In genomic region chr16:21465868-21466267, GRCm38 (mm10) we compare ENCODE assay signal across 25 mouse cellular contexts. TPM values are rescaled to one million over a fixed set of nuclear protein-coding genes. Genes with fewer than 3 reads are reported as not detected.
DNase-seq lines count a peak whose midpoint lies in the region; ATAC-seq lines count a peak whose summit lies in the region.
"Had no signal": no experiment of that assay in that cellular context is flagged by ENCODE, and none has a peak within 500 bp of the region (broad histone marks: within the 10 kb centered on the region; RNA-seq: fewer than 3 reads in every experiment).

No protein-coding gene starts in this region.

- H3K4me3 ChIP-seq in forebrain, embryonic 11.5 days (ENCODE audit: low read depth, low read length), result no peak overlapping the region
- no peak overlapping the region for H3K4me3 ChIP-seq in forebrain, embryonic 12.5 days (replicated peaks)
- no peak overlapping the region for H3K4me3 ChIP-seq in limb, embryonic 12.5 days (replicated peaks)
- H3K4me3 ChIP-seq in limb, embryonic 10.5 days, result no peak overlapping the region
- H3K4me3 ChIP-seq: embryonic facial prominence, embryonic 13.5 days; embryonic facial prominence, embryonic 15.5 days; erythroblast, embryonic 14.5 days; forebrain, embryonic 10.5 days had no signal

- H3K36me3 ChIP-seq in forebrain, embryonic 11.5 days (ENCODE audit: control insufficient read depth, insufficient read depth, low read length), result peaks cover 4% of the 10 kb centered on the region; the same call in 1 of the 2 replicates
- peaks cover 26% of the 10 kb centered on the region for H3K36me3 ChIP-seq in forebrain, embryonic 12.5 days (replicated peaks)
- H3K36me3 ChIP-seq in limb, embryonic 12.5 days, result peaks cover 17% of the 10 kb centered on the region; the same call in 1 of the 2 replicates
- peaks cover 20% of the 10 kb centered on the region for H3K36me3 ChIP-seq in limb, embryonic 10.5 days

- no peaks in the 10 kb centered on the region for H3K4me1 ChIP-seq in forebrain, embryonic 11.5 days (replicated peaks; ENCODE audit: control insufficient read depth, insufficient read depth, low read length)
- peaks cover 2% of the 10 kb centered on the region; the same call in 1 of the 2 replicates for H3K4me1 ChIP-seq in forebrain, embryonic 12.5 days
- H3K4me1 ChIP-seq in limb, embryonic 12.5 days (replicated peaks), result peaks cover 10% of the 10 kb centered on the region; the same call in 1 of the 2 replicates
- peaks cover 10% of the 10 kb centered on the region; the same call in 1 of the 2 replicates for H3K4me1 ChIP-seq in limb, embryonic 10.5 days
- H3K4me1 ChIP-seq: embryonic facial prominence, embryonic 13.5 days; embryonic facial prominence, embryonic 15.5 days had no signal

- H3K4me2 ChIP-seq in forebrain, embryonic 11.5 days (ENCODE audit: low read depth, low read length, severe bottlenecking), result no peak overlapping the region
- H3K4me2 ChIP-seq in forebrain, embryonic 12.5 days, result no peak overlapping the region
- H3K4me2 ChIP-seq in limb, embryonic 12.5 days, result no peak overlapping the region
- H3K4me2 ChIP-seq: embryonic facial prominence, embryonic 13.5 days; embryonic facial prominence, embryonic 15.5 days had no signal

- no peak for ATAC-seq in forebrain, embryonic 11.5 days (replicated peaks; ENCODE audit: low FRiP score)
- ATAC-seq in forebrain, embryonic 12.5 days (ENCODE audit: low FRiP score), result no peak
- ATAC-seq in limb, embryonic 12.5 days (ENCODE audit: insufficient number of reproducible peaks, insufficient read depth, low FRiP score, low TSS enrichment, low read depth), result no peak
- ATAC-seq: CD4-positive, CD25-positive, alpha-beta regulatory T cell, adult 4 months; forebrain, embryonic 14.5 days; forebrain, embryonic 16.5 days had no signal

- no peaks in the 10 kb centered on the region for H3K27me3 ChIP-seq in forebrain, embryonic 11.5 days (ENCODE audit: control insufficient read depth, insufficient read depth, low read length)
- no peaks in the 10 kb centered on the region for H3K27me3 ChIP-seq in forebrain, embryonic 12.5 days
- no peaks in the 10 kb centered on the region for H3K27me3 ChIP-seq in limb, embryonic 12.5 days
- H3K27me3 ChIP-seq in limb, embryonic 10.5 days (ENCODE audit: low read depth, poor library complexity, severe bottlenecking), result no peaks in the 10 kb centered on the region
- H3K27me3 ChIP-seq: embryonic facial prominence, embryonic 13.5 days; embryonic facial prominence, embryonic 15.5 days had no signal

- WGBS in forebrain, embryonic 11.5 days, result 80% methylated on average over 8 of the region's 8 CpGs
- 75% methylated on average over 8 of the region's 8 CpGs for WGBS in forebrain, embryonic 12.5 days
- 42% methylated on average over 8 of the region's 8 CpGs for WGBS in limb, embryonic 12.5 days
- 69% methylated on average over 8 of the region's 8 CpGs for WGBS in limb, embryonic 10.5 days

- peak; percentile 25 for DNase-seq in forebrain, embryonic 11.5 days (ENCODE audit: low spot score)
- no peak for DNase-seq in limb, embryonic 10.5 days (ENCODE audit: low spot score)
- peak; percentile 6 for DNase-seq in thymus, postnatal 14 days
- DNase-seq in thymus, postnatal 10 days (ENCODE audit: low spot score in 2 of 2), result no peak
- DNase-seq in A20 (ENCODE audit: low read depth, low spot score), result peak; percentile 79
- DNase-seq in B cell, adult 2 months, result no peak
- DNase-seq: adrenal gland, adult 2 months; adrenal gland, postnatal 10 days; adrenal gland, postnatal 25 days; cerebellum, adult 11 months; cerebellum, adult 18-20 months; cerebellum, adult 8-10 months; cerebellum, adult 9-11 months; cerebellum, postnatal 14 days; cerebellum, postnatal 36 days; embryo, embryonic 11 days had no signal

- H3K9me3 ChIP-seq in forebrain, embryonic 11.5 days (ENCODE audit: control insufficient read depth, low read length), result no peaks in the 10 kb centered on the region; the same call in 1 of the 2 replicates
- no peaks in the 10 kb centered on the region for H3K9me3 ChIP-seq in forebrain, embryonic 12.5 days
- H3K9me3 ChIP-seq in limb, embryonic 12.5 days, result 0 out of 2 replicates have a peak, but pooled peaks cover 5% of the 10 kb centered on the region
- no peaks in the 10 kb centered on the region for H3K9me3 ChIP-seq in limb, embryonic 10.5 days (replicated peaks)
- H3K9me3 ChIP-seq: embryonic facial prominence, embryonic 13.5 days had no signal

- no peak overlapping the region for H3K9ac ChIP-seq in forebrain, embryonic 11.5 days (ENCODE audit: low read length)
- H3K9ac ChIP-seq in forebrain, embryonic 12.5 days, result no peak overlapping the region
- no peak overlapping the region for H3K9ac ChIP-seq in limb, embryonic 12.5 days (replicated peaks)
- H3K9ac ChIP-seq: embryonic facial prominence, embryonic 13.5 days; embryonic facial prominence, embryonic 15.5 days had no signal

- no peak overlapping the region for H3K27ac ChIP-seq in forebrain, embryonic 11.5 days (ENCODE audit: low read depth, low read length)
- H3K27ac ChIP-seq in forebrain, embryonic 12.5 days, result no peak overlapping the region
- H3K27ac ChIP-seq in limb, embryonic 12.5 days, result 0 out of 2 replicates have a peak overlapping the region, but pooled peaks have one; percentile 12
- no peak overlapping the region for H3K27ac ChIP-seq in limb, embryonic 10.5 days
- H3K27ac ChIP-seq: embryonic facial prominence, embryonic 13.5 days; embryonic facial prominence, embryonic 15.5 days; forebrain, embryonic 10.5 days had no signal

RNA-seq across cellular contexts. Expression of gene Vps8, which starts 43.0 kb away (rescaled TPM):
- polyA plus RNA-seq in forebrain, embryonic 11.5 days (2014; fragmentation: Nextera tagmentation; extraction: Ambion mirVana), result 25.5 and 25.9 TPM in 2 replicates
- polyA plus RNA-seq in forebrain, embryonic 12.5 days (2016; fragmentation: Nextera tagmentation; extraction: Ambion mirVana), result 30.1 and 31.6 TPM in 2 replicates
- polyA plus RNA-seq in limb, embryonic 12.5 days (2016; fragmentation: Nextera tagmentation; extraction: Ambion mirVana), result 15.9 and 16.3 TPM in 2 replicates
- polyA plus RNA-seq in limb, embryonic 10.5 days (2016; fragmentation: Nextera tagmentation; extraction: Ambion mirVana), result 10.8 and 13.7 TPM in 2 replicates

Comparison
In these comparisons a context has a peak if more than half of its experiments do, and no peak if none do; other contexts are left out.
1. DNase-seq: peak in forebrain, embryonic 11.5 days (single experiment), thymus, postnatal 14 days (single experiment) and A20 (single experiment); none in limb, embryonic 10.5 days (single experiment), thymus, postnatal 10 days (0 of 2) and B cell, adult 2 months (0 of 2).